Mouse (Mus musculus) frontal cortex, postnatal 14 days (tissue): ENCODE measurements around the gene Tenm4.

Experiments
- DNase-seq, 2 experiments: peaks; one replicate each; pipeline ENCODE4 v3.0.0; 2022; ENCODE audit warnings: low spot score in 2 of 2

Tenm4 gene

GRCm38 (mm10) chr7:96807281-96808058 is 636.4 kb downstream of the Tenm4 start:
- DNase-seq: no peak

DNA sequence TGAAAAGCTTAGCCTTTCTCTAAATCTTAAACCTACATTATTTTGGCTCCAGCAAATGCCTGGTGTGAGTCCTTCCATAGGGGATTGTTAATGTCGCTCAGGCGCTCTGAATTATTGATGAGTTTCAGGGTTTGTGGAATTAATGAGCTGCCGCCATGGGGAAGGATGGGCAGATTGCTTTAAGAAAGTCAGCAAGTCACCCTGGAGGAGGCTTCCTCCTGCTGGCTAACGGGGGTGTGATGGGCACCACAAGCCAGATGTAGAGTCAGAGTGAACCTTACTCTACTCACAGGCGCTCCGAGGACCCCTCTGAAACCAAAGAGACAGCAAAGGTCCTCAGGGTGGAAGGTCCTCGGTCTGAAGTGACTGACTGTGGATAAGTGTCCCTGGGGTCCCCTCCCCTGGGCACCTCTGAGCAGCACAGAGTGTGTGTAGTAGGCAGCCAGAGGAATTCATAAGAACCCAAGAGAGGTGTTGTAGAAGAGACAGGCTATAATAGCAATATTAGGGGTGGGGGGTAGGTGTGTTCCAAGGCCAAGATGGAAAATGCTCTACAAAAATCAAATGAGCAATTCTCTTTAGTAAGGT is 637.1 kb downstream of the Tenm4 start:
- DNase-seq: no peak

GRCm38 (mm10) chr7:96811691-96812090 is 640.6 kb downstream of the Tenm4 start:
- DNase-seq: no peak

- no peak for DNase-seq
Observed at GRCm38 (mm10) chr7:96813036-96813435, 642.0 kb downstream of the Tenm4 start.

DNA sequence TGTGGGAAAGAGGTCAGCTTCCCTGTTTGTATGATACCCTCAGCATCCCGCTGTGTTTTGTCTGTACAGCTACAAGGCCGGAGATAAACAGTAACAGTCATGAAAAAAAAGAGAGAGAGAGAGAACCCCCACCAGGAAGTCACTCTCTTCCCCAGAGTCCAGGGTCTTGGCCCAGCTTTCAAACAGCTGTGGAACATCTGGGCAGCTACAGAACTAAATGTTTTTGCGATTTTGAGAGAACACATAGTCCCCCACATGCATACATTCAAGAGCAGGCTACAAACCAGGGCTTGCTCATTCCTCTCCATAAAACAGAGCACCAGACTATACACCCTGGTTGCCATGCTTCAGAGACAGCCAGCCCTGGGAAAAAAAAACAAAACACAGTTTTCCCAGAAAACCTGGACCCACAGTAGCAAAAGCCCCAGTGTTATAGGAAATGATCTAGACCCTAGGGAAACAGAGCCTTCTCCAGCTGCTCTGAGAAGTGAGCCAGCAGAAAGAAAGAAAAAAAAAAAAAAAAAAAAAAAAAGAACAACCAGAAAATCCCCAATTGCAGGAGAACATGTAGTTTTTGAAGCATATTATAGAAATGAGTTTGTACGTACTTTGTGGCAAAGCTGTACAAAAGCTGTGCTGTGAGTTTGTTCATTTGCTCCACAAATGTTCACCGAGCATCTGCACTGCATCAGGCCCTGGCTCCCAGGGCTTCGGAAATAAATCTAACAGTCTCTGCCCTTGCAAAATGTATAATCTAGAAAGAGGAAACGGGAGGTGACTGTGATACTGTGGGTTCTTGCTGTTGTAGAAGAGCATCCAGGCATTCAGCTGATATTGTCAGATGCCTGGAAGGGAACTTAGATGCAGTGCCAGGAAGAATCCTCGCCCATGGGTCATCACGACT is 642.7 kb downstream of the Tenm4 start:
- no peak for DNase-seq

GRCm38 (mm10) chr7:96814581-96814980 is 643.5 kb downstream of the Tenm4 start:
- DNase-seq: no peak

- no peak for DNase-seq
Observed at GRCm38 (mm10) chr7:96817030-96817674, 646.1 kb downstream of the Tenm4 start.

DNA sequence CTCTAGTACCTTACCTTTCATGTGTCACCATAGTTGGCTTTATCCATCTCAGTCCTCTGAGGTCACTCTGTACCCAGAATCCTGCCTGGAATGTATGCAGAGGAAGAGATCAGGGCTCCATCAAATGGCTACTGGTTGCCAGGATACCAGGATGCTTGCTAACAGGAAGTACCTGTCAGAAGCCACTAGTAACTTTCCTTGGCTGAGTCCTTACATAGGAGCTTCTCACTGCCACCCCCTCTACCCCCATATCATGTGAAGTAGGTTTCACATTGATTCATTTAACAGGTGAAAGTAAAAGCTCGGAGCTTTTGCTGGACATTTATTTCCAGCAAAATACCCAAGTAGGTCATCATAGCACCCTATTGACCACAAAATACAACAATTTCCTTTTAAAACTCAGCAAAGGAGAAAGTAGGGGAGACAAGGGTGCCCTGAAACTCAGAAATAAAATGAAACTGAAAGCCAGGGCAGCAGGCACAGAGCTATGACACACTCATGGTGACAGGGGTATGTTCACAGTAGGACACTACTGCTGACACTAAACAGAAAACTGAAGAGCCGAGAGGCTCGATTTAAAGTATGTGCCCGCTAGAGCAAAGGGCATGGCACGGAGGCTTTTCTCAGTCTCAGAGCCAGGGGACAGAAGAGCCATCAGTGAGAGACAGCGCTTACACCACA is 647.3 kb downstream of the Tenm4 start:
- no peak for DNase-seq

DNA sequence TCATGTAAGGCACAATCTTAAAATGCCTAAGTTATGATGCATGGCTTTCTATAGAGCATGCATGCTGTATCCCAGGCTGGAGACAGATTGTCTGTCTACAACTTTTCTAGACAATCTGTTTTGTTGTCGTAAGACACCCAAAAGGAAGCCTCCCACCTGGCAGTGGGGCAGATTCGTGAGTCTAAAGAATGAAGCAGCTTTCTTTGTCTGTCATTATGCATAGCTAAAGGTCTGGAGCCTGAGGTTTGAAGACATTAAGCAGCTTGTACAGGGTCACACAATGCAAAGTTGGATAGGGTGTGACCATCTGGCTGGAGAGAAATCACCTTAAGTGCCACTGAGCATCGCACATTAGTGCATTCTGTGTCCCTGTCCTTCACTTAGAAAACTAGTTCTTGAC is 648.5 kb downstream of the Tenm4 start:
- no peak for DNase-seq

DNA sequence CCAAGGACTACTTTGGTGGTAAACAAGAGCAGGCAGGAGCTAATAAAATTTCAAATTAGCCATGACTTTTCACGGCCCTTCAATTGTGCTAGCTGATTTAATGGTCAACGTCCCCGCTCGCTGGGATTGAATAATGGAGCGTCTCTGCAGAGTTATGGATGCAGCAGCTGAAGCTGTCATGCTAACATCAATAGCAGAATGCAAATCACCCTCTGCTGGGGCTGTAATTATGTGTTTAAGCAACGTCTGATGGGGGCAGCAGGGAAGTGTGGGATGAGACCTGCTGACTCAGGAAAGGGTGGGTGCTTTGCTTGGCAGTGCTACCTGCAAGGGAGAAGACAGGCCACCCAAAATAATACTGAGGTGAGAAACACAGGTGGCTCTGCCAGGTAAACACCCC is 649.3 kb downstream of the Tenm4 start:
- DNase-seq: no peak

DNA sequence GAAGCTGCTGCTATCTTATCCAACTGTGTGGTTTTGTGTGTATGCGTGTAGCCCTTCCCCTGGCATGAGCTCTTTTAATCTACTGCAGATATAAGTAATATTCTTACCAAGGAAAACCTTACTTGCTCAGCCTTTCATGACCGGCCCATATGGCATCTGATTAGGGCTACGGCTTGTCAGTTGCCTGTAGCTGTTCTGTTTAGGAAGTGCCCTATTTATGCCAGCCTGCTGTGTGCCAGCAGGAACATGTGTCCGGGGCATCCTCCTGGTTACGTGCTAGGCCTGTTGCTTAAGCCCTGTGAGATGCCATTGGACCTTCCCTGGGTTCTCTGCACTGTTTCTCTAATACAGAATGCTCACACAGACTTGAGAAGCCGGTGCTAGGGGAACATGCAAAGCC is 655.1 kb downstream of the Tenm4 start:
- DNase-seq: no peak

DNA sequence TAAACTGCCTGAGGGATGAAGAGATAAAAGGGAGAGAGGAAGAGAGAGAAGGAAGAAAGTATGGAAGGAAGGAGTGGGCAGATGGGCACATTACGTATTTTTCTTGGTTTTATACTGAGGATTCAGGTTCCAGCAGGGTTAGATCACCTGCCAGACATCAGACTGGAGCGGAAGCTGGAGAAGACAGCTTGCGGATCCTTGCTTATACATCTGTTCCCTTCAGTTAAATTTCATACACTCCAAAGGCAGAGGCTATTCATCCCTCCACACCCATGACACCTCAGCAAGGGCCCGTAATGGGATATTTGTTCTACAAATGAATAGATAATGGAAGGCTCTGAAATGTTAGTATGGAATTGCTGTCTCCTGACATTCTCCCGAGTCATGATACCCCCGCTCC is 655.6 kb downstream of the Tenm4 start:
- no peak for DNase-seq

- no peak for DNase-seq
Observed at GRCm38 (mm10) chr7:96832551-96832950, 661.5 kb downstream of the Tenm4 start.

- DNase-seq: no peak
Observed at GRCm38 (mm10) chr7:96833012-96833411, 662.0 kb downstream of the Tenm4 start.

GRCm38 (mm10) chr7:96834681-96835289 is 663.7 kb downstream of the Tenm4 start:
- DNase-seq: peak in 1 of 2 experiments; percentile 25

DNA sequence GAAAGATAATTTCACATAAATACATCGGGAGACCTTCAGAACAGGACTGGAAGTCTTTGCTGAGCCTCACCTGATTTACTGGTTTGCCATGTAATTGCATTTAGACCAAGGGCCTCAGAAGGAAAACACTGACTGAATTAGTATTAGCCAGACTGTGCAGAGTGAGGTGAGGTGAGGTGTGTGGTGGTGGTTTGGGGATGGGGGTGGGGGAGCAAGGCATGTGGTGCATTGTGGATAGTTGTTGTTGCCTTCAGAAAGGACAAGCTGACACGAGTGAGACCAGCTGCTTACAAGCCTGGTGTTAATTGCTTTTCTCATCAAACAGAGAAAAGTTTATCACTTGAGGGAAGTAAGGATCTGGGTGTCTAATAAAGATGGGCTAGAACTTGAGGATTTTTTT is 664.3 kb downstream of the Tenm4 start:
- DNase-seq: no peak

DNA sequence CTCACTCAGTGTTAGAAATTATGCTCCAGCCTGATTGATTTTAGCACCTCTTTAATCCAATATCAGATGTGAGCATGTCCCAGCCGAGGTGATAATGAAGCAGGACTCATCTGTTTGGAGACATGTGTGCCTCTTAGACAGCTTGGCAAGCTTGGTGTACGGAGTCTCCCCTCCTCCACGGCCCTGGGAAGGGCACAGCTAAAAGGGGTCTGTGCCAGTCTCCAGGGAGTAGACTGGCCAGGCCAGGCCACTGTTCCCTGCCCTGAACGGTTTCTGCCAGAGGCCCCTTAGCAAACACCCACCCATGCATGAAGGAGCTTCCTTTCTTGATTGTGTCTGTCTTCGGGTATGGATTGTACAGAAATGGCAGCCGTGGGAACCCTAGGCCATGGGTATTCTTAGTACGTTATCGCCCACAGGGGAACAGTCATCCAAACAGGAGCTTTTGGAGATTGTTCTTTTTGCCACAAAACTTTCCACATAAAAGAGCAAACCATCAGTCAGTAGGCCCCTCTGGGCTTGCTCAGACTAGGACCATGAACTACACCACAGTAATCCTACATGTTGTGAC is 667.3 kb downstream of the Tenm4 start:
- DNase-seq: peak in 1 of 2 experiments; percentile 20

DNA sequence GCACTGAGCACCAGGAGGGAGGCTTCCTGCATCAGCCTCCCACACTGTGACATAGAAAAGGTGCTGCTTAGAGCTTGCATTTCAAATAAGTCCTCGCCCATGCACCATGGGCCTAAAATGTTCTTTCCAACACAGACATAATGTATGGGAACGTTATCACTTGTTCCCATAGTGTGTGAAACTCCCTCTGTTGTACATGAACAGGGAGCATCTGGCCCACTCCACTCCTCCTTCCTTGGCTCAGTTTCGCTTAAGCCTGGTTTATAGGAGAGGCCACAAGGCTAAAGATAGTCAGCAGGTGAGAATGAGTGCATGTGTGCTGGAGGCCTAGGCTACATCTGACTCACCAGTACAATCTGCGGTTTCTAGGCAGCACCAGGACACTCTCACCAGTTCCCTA is 667.9 kb downstream of the Tenm4 start:
- no peak for DNase-seq

- no peak for DNase-seq
Observed at GRCm38 (mm10) chr7:96839586-96839985, 668.5 kb downstream of the Tenm4 start.

GRCm38 (mm10) chr7:96842477-96843255 is 671.6 kb downstream of the Tenm4 start:
- DNase-seq: no peak
